Mouse (Mus musculus) T-cell, adult 66 days (primary cell): Measurements from ENCODE around the gene E2f8. TPM values are rescaled to one million over a fixed set of nuclear protein-coding genes. Genes with fewer than 3 reads are reported as not detected.

Source experiments
- total RNA-seq, 2 experiments: library from RNA; stranded (reverse); gene quantifications; 3 replicates in 1 of 2; 4 replicates in 1 of 2; pipeline ENCODE4 v1.2.4; 2023

Gene E2f8
- 1 to 10 TPM; 1.8 to 3.6 TPM for total RNA-seq

DNA sequence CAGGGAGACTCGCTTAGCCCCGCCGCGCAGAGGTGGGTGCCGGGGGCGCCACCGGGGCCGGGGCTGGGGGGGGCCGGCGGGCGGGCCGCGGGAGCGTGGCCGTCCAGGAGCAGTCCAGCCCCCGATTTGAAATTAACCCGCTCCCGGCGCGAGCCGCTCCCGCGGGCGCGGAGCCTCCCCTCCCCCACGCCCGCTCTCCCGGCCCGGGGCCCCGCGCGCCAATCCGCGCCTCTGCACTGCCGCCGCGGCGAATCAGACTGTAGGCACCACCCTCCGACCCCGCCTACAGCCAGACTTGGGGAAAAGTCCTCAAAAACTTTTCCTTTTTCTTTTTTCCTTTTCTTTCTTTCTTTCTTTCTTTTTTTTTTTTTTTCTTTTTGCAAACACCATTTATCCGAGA is at the start of gene E2f8:
Gene E2f8 (minus strand): TSS at position 111 of the 400 bp plus-strand sequence.

GRCm38 (mm10) chr7:48908521-48909341 is 27.3 kb upstream of the E2f8 start, which contains the start of gene Nav2:
Nav2 (plus strand) TSS chr7:48908716.

DNA sequence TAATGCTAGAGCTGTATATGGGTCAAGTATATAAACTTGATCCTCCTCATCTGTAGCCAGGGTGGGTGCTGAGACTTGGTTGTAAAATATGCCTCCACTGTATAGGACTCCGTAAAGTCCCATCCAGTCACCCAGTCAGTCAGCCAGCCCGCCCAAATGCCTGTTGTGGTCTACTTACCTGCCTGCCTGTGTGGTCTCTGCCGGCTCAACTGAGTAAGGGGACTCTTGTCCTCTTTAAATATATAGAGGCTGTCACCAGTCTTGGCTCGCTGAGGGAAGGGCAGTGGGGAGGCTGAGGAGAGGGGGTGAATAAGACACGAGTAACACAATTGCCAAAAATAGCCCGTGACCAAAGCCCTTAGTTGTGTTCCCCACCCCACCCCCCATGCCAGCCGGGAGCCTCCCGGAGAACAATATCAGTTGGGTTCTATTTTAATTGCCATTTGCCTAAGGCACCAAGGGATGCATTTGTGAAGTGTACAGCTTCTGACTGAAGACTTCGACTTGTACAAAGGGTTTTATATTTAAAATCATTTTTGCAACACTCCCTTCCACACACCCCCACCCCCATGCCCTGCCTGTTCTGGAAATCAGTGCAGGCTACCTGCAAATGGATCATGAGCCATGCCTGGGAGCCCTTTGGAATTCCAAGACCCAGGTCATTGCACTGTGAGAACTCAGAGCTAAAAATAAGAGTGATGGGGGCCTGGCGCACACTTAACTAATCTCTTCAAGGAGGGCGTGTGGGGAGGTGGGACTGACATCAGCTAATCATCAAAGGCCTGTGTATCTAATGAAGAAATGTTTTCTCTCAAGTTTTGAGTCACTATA is 33.4 kb downstream of the E2f8 start, which contains the start of gene Csrp3:
Gene Csrp3 (minus strand): TSS at position 214 of the 831 bp plus-strand sequence.

Other genes with a start within 250 kb of the E2f8 start
- gene Mrgprb3, start 237.8 kb downstream of the E2f8 start, total RNA-seq = not detected
- 10 to 100 TPM; 22.9 to 25.2 TPM for gene Zdhhc13, start 92.6 kb downstream of the E2f8 start, total RNA-seq
- not detected for gene Csrp3, start 33.6 kb downstream of the E2f8 start, total RNA-seq
- 10 to 100 TPM; 12.9 to 13.1 TPM for gene Nav2, start 27.1 kb upstream of the E2f8 start, total RNA-seq